Mouse (Mus musculus) adipocyte (in vitro differentiated cells): Measurements from ENCODE around the gene Olfr1504.
"Not testable (repeated sequence)": the region's sequence is repeated elsewhere in the genome, so short reads cannot be mapped to it uniquely, and the experiment has no call there.

Experiments
- DNase-seq: peaks from one replicate; pipeline ENCODE4 v3.0.0-alpha.2; 2016; ENCODE audit warnings: low spot score

Olfr1504 gene

DNA sequence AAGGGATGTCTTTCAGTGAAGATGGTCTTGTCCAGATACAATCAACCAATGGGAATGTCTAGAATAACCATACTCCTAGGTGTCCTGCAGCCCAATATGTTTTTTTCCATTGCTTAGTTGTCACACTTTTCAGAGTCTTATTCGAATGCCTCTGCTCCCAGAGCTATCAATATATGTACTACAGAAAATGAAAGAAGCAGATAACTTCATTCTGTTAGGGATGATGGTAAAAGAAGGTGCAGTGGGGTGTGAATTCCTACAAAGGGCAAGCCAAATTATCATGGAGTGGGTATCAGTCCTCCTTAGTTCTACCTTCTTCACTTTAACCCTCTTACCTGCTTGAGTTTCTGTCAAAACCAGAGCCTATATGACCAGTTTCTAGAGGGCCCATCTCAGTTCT lies at the start of gene Olfr1504:
TSS of gene Olfr1504 (minus strand) at position 101 of the 400 bp plus-strand sequence.
- no peak for DNase-seq

DNA sequence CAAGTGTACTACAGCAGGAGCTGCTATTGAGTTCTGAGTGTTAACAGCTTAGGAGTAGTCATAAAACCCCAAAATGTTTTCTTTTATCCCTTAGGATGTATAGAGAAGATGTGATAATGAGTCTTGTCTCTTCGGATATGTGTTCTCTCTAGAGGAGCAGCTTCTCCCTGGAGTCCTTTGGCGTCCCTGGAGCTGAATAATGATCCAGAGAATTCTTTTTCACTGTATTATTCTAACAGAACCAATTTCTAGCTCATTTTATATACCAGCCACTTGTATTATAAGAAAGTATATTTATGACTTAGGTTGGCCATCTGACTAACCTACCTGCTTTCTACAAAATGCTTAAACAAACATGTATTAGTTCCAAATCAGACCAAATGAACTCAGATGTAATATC lies 15.5 kb upstream of the Olfr1504 start, which contains the start of gene Olfr1505:
TSS of gene Olfr1505 (plus strand) at position 301 of the 400 bp plus-strand sequence.
- DNase-seq, result no peak

DNA sequence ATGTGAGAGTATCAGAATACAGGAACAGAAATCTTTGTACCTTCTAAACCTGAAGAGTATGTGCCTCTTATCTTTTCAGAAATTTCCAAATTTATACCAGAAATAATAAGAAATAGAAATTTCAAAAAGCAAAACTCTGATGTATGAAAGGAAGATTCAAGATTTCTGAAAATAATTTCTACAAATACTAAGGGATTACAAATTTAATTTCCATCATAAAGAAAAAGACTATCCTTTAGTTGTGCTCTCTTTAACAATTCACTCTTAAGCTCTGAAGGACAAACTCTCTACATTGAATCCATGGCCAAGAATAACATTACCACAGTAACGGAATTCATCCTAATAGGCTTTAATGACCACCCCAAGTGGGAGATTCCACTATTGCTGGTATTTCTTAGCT lies 36.2 kb downstream of the Olfr1504 start, which contains the start of gene Olfr1502:
TSS of gene Olfr1502 (plus strand) at position 301 of the 400 bp plus-strand sequence.
- no peak for DNase-seq

DNA sequence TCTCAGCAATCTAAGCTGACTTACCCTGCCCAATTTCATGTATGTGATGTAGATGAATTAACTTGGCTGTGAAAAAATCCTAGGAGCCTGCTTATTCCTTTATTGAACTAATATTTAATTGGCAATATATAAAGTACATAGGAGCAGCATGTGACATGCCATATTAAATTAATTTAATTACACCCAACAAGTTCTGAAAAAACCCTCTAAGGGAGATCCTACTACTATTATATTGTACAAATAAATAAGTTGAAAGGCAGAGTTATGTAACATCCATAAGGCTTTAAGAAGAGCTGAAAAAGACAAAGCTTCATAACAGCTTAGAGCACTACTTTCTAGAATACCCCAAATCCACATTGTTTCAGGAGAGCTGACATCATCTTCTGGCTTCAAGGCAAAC lies 47.1 kb downstream of the Olfr1504 start, which contains the start of gene Olfr1501:
TSS of gene Olfr1501 (minus strand) at position 101 of the 400 bp plus-strand sequence.
- DNase-seq, result not testable (repeated sequence)
